Mouse (Mus musculus) MEL (cell line): ENCODE results near the gene Ankrd7.

Experiments used
- CHD1 ChIP-seq: IDR thresholded peaks from 2 replicates; pipeline ENCODE4 v1.6.1; 2012; ENCODE audit warnings: low read depth, mild to moderate bottlenecking, inconsistent platforms, low read length, improper control_type of control experiment
- GABPA ChIP-seq: IDR thresholded peaks from 2 replicates; pipeline ENCODE4 v1.6.1; 2012; ENCODE audit warnings: low read depth, mild to moderate bottlenecking, inconsistent platforms, low read length, improper control_type of control experiment, moderate library complexity
- POLR2A ChIP-seq, 2 experiments: IDR thresholded peaks; 2 replicates each; pipeline ENCODE4 v1.6.1; 2011 to 2012; ENCODE audit warnings: low read length in 2 of 2, mild to moderate bottlenecking in 2 of 2, control low read depth in 1 of 2, improper control_type of control experiment in 1 of 2, low read depth in 1 of 2, moderate library complexity in 1 of 2; ENCODE audit not compliant: control insufficient read depth in 1 of 2, insufficient read depth in 1 of 2, poor library complexity in 1 of 2
- ZKSCAN1 ChIP-seq: IDR thresholded peaks from 2 replicates; pipeline ENCODE4 v1.6.1; 2012; ENCODE audit warnings: low read depth, mild to moderate bottlenecking, inconsistent platforms, low read length, improper control_type of control experiment, moderate library complexity

- no peak for TF ChIP-seq POLR2A (IDR thresholded peaks at IDR 0.05; ENCODE audit: control insufficient read depth in 1 of 2, insufficient read depth in 1 of 2, low read depth in 1 of 2, low read length in 2 of 2, poor library complexity in 1 of 2)
- no peak for TF ChIP-seq ZKSCAN1
- TF ChIP-seq CHD1 = no peak
- TF ChIP-seq GABPA = no peak
These were observed 45.9 kb upstream of the Ankrd7 start for GRCm38 (mm10) chr6:18820246-18820645.
